Mouse (Mus musculus) kidney, postnatal 0 days (tissue): Measurements from ENCODE around the gene Gid4. TPM values are rescaled to one million over a fixed set of nuclear protein-coding genes. Genes with fewer than 3 reads are reported as not detected.

ENCODE experiments used
- ATAC-seq: fragments of 200-750 bp; cut with Nextera tagmentation; replicated peaks from 2 replicates; pipeline ENCODE4 v1.8.0; 2017; ENCODE audit warnings: low read depth, moderate number of reproducible peaks, moderate TSS enrichment, moderate library complexity; ENCODE audit not compliant: low FRiP score
- DNase-seq: peaks from one replicate; pipeline ENCODE4 v3.0.0-alpha.2; 2016; ENCODE audit warnings: low spot score
- H3K27ac ChIP-seq: fragments of 300-500 bp; sonication (generic); 2 replicates; pipeline ENCODE4 v1.5.1; 2014; ENCODE audit warnings: mild to moderate bottlenecking
- H3K27me3 ChIP-seq: fragments of 300-500 bp; sonication (generic); 2 replicates; pipeline ENCODE4 v1.6.1; 2014; ENCODE audit warnings: low read length, mixed read lengths; ENCODE audit not compliant: insufficient read depth
- H3K36me3 ChIP-seq: fragments of 300-500 bp; sonication (generic); 2 replicates; pipeline ENCODE4 v1.6.1; 2014; ENCODE audit warnings: low read length, mixed read lengths; ENCODE audit not compliant: insufficient read depth
- H3K4me1 ChIP-seq: fragments of 300-500 bp; sonication (generic); replicated peaks from 2 replicates; pipeline ENCODE4 v1.6.1; 2014; ENCODE audit warnings: antibody characterized with exemption, low read length, mixed read lengths; ENCODE audit not compliant: insufficient read depth
- H3K4me2 ChIP-seq: fragments of 300-500 bp; sonication (generic); 2 replicates; pipeline ENCODE4 v1.6.1; 2014; ENCODE audit warnings: mild to moderate bottlenecking, low read length, moderate library complexity, mixed read lengths
- H3K4me3 ChIP-seq: fragments of 300-500 bp; sonication (generic); replicated peaks from 2 replicates; pipeline ENCODE4 v1.5.1; 2014; ENCODE audit warnings: low read depth, low read length
- H3K9ac ChIP-seq: fragments of 300-500 bp; sonication (generic); 2 replicates; pipeline ENCODE4 v1.6.1; 2014; ENCODE audit warnings: low read depth, low read length
- H3K9me3 ChIP-seq: fragments of 300-500 bp; sonication (generic); replicated peaks from 2 replicates; pipeline ENCODE4 v1.6.1; 2016; ENCODE audit warnings: low read length, inconsistent platforms, mixed read lengths
- CTCF ChIP-seq: IDR thresholded peaks from 2 replicates; pipeline ENCODE4 v1.5.1; 2016; ENCODE audit warnings: antibody characterized with exemption, low read depth, mild to moderate bottlenecking, moderate library complexity
- WGBS: fragments of 180-500 bp; shearing (Covaris S2); extraction: QIAGEN DNeasy Blood & Tissue Kit; methylation state at CpG from one replicate; pipeline ENCODE4 v1.1.7; 2014; 5-methylcytosine and 5-hydroxymethylcytosine counted together
- polyA plus RNA-seq: library from polyadenylated mRNA; unstranded; fragments of >200 nt; fragmentation: Nextera tagmentation; extraction: Ambion mirVana; gene quantifications from 2 replicates; pipeline ENCODE4 v1.2.1, GENCODE M21; 2015

Gene Gid4
- 18.3 and 19.2 TPM in 2 replicates for polyA plus RNA-seq

DNA sequence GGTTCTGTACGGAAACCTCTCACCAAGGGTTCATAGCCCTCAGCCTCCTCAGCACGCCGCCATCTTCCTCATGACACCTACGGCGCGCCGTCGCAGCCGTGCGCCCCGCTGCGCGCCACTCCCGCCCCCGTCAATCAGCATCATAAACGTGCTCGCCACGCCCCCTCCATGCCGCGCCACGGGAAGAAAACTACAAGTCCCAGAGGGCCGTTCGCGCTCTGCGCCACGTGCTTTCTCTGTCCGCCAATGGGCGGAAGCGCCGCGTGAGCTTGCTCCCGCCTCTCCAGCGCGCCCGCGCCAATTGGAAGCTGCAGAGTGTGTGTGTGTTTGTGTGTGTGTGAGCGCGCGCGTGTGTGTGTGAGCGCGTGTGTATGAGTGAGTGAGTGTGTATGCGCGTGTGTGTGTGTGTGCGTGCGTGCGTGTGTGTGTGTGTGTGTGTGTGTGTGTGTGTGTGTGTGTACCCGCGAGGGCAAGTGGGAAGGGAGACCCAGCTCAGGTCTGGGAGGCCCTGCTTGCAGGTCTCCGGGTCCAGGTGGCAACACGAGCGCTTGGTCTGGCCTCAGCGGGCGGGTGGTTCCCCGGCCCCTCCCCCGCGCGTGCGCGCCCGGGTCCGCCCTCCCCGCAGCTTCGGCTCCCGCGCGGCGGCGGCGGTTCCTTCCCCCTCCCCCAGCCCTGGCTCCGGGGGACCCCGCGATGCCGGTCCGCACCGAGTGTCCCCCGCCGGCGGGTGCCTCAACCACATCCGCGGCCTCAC lies at the start of gene Gid4:
TSS of gene Gid4 (plus strand) at position 183 of the 754 bp plus-strand sequence.
- no peaks in the 10 kb centered on the region for H3K27me3 ChIP-seq
- no peak for TF ChIP-seq CTCF
- ATAC-seq (peak; percentile 95), DNase-seq (peak; percentile 99)
- no peaks in the 10 kb centered on the region for H3K9me3 ChIP-seq
- peak within 1 kb of the TSS; percentile 96 for H3K4me2 ChIP-seq
- H3K36me3 ChIP-seq, result no peaks in the 10 kb centered on the region
- peaks cover 12% of the 10 kb centered on the region; the same call in 1 of the 2 replicates for H3K4me1 ChIP-seq
- H3K9ac ChIP-seq, result peak within 1 kb of the TSS; percentile 89
- H3K4me3 ChIP-seq, result peak within 1 kb of the TSS; percentile 91
- WGBS, result under 1% methylated on average over 69 of the region's 81 CpGs
- H3K27ac ChIP-seq, result peak within 1 kb of the TSS; percentile 88

DNA sequence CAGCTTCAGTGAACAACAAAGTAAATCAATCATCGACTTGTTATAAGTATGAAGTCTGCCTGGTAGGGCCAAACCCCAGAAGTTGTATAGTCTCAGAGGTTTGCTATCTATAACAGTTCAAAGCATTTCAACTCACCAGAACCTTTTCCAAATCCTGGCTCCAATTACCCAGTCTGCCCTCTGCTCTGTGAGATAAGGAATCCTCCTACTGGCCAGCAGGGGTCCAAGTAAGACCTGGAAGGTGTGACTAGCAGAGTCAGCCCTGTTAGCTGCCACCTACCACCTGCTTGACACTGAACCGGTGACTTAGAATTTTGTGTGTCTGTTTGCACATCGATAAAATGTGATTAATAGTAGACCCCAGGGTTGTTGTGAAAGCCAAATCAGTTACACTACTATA lies 49.7 kb upstream of the Gid4 start:
- Histone ChIP-seq H3K9me3 (no peaks in the 10 kb centered on the region), H3K36me3 (no peaks in the 10 kb centered on the region), H3K4me2 (no peak overlapping the region), H3K4me1 (peaks cover 13% of the 10 kb centered on the region; the same call in 1 of the 2 replicates), H3K9ac (no peak overlapping the region), H3K4me3 (no peak overlapping the region), H3K27me3 (no peaks in the 10 kb centered on the region), H3K27ac (no peak overlapping the region)
- WGBS, result 72% methylated on average over 3 of the region's 3 CpGs
- DNase-seq (no peak), ATAC-seq (no peak)
- TF ChIP-seq CTCF, result peak; percentile 43; the same call in 1 of the 2 replicates

DNA sequence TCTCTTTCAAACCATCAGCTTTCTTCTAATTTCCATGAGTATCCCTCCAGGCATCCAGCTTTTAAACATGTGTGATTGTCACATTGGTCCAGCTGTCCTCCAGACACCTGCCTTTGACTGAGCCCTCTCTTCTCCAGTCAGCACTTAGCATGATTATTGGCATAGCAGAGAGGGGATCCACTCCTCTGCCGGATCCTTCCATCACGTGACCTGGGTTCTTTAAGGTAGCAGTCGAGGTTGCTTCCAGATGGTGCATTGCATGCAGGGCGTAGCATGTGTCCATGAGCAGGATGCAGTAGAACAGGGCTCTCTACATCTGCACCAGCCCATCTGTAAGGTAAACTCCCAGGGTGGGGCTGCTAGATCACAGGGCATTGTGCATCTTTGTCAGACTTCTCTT lies 48.0 kb upstream of the Gid4 start:
- ATAC-seq (no peak), DNase-seq (no peak)
- 85% methylated on average over 4 of the region's 4 CpGs for WGBS
- H3K4me2 ChIP-seq, result no peak overlapping the region
- no peaks in the 10 kb centered on the region for H3K36me3 ChIP-seq
- H3K27ac ChIP-seq, result no peak overlapping the region
- H3K9me3 ChIP-seq, result no peaks in the 10 kb centered on the region
- no peak overlapping the region for H3K4me3 ChIP-seq
- H3K4me1 ChIP-seq, result peaks cover 10% of the 10 kb centered on the region; the same call in 1 of the 2 replicates
- TF ChIP-seq CTCF, result no peak
- H3K27me3 ChIP-seq, result no peaks in the 10 kb centered on the region
- H3K9ac ChIP-seq, result no peak overlapping the region

DNA sequence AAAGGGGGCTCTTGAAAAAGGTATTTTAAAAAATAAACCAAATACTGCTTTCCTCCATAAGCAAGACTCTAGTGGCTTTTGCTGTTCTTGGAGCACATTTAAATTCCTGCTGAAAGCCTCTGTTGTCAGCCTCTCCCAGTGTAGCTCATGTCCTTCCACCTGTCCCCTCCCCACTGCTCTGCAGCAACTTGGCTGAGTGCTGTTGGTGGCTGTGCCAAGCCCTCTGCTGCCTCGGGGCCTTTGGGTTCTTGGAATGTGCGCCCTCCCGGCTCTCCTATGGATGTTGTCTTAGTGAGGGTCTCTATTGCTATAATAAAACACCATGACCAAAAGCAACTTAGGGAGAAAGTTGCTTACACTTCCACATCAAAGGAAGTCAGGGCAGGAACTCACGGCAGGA lies 47.5 kb upstream of the Gid4 start:
- DNase-seq (no peak), ATAC-seq (no peak)
- Histone ChIP-seq H3K4me3 (no peak overlapping the region), H3K4me1 (peaks cover 10% of the 10 kb centered on the region; the same call in 1 of the 2 replicates), H3K4me2 (no peak overlapping the region), H3K9ac (no peak overlapping the region), H3K27me3 (no peaks in the 10 kb centered on the region), H3K9me3 (no peaks in the 10 kb centered on the region), H3K27ac (no peak overlapping the region), H3K36me3 (no peaks in the 10 kb centered on the region)
- WGBS, result 37% methylated on average over 4 of the region's 4 CpGs
- TF ChIP-seq CTCF, result no peak

DNA sequence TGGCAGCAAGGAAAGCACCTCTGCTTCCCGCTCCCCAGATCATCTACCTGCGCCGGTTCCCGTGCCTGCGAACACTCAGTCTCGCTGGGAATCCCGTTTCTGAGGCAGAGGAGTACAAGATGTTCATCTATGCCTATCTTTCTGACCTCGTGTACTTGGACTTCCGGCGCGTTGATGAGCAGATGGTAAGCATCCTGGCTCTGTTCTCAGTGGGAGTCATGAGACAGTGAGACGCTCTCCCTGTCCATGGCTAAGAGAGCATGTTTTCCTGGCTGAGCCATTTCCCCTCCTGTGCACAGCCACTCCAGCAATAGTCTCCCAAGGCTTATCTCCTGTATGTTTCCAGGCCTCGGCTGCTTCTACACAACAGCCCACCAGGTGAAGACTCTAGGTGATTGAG lies 46.5 kb upstream of the Gid4 start:
- Histone ChIP-seq H3K4me3 (no peak overlapping the region), H3K27ac (no peak overlapping the region), H3K4me2 (no peak overlapping the region), H3K9me3 (no peaks in the 10 kb centered on the region), H3K4me1 (peaks cover 10% of the 10 kb centered on the region; the same call in 1 of the 2 replicates), H3K36me3 (no peaks in the 10 kb centered on the region), H3K9ac (no peak overlapping the region), H3K27me3 (no peaks in the 10 kb centered on the region)
- DNase-seq (no peak), ATAC-seq (no peak)
- WGBS, result 84% methylated on average over 13 of the region's 13 CpGs
- TF ChIP-seq CTCF, result no peak

DNA sequence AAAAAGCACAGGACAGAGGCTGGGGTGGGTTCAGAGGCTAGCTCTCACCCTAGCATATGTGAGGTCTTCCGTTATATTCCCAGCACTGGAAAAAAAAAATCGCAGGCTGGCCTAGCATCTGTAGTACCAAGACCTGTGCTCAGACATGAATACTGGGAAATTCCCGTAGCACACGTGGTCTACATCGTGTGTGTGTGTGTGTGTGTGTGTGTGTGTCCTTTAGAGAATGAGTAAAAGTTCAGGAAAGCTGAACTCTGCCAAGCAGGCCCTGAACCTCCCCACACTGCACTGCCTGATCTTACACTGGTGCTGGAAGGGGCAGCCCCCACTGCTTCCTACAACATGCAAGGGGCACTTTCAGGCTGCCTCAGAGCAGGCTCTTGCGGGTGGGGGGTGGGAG lies 42.5 kb upstream of the Gid4 start:
- ATAC-seq, result no peak
- Histone ChIP-seq H3K9me3 (no peaks in the 10 kb centered on the region), H3K4me3 (no peak overlapping the region), H3K27me3 (no peaks in the 10 kb centered on the region), H3K4me2 (no peak overlapping the region), H3K9ac (no peak overlapping the region), H3K4me1 (no peaks in the 10 kb centered on the region), H3K27ac (no peak overlapping the region), H3K36me3 (no peaks in the 10 kb centered on the region)
- WGBS, result 76% methylated on average over 6 of the region's 6 CpGs
- DNase-seq, result no peak
- TF ChIP-seq CTCF, result no peak

DNA sequence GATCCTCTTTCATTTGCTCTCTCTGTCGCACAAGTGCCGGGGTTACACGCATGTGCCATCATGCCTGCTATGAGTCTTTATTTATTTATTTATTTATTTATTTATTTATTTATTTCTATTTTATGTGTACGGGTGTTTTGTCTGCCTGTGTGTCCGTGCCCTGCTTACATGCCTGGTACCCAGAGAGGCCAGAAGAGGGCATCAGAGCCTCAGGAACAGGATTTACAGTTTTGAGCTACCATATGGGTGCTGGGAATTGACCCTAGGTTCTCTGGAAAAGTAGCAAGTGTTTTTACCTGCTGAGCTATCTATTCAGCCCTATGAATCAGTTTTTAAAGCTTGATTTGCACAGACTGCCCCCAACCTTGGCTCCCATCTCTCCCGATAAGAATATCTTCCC lies 33.4 kb upstream of the Gid4 start:
- no peak overlapping the region for H3K4me3 ChIP-seq
- H3K27ac ChIP-seq, result no peak overlapping the region
- no peaks in the 10 kb centered on the region for H3K4me1 ChIP-seq
- no peaks in the 10 kb centered on the region for H3K27me3 ChIP-seq
- DNase-seq, result no peak
- 0 out of 2 replicates have a peak, but pooled peaks have one; percentile 2 for TF ChIP-seq CTCF
- H3K9ac ChIP-seq, result no peak overlapping the region
- ATAC-seq, result no peak
- no peak overlapping the region for H3K4me2 ChIP-seq
- 88% methylated on average over 6 of the region's 6 CpGs for WGBS
- H3K9me3 ChIP-seq, result no peaks in the 10 kb centered on the region
- no peaks in the 10 kb centered on the region for H3K36me3 ChIP-seq
